Mouse (Mus musculus) lung, postnatal 0 days (tissue): ENCODE measurements around the gene Igfn1.

Experiments used
- CTCF ChIP-seq: IDR thresholded peaks from 2 replicates; pipeline ENCODE4 v1.5.1; 2016; ENCODE audit warnings: antibody characterized with exemption, mild to moderate bottlenecking
- EP300 ChIP-seq: IDR thresholded peaks from 2 replicates; pipeline ENCODE4 v1.6.1; 2016; ENCODE audit warnings: antibody characterized with exemption, mild to moderate bottlenecking, control low read depth

- TF ChIP-seq CTCF, result no peak
- TF ChIP-seq EP300, result no peak
These were observed 41.8 kb upstream of the Igfn1 start for GRCm38 (mm10) chr1:136047894-136048293.
